Mouse (Mus musculus): Measurements from ENCODE around the gene Ksr2.
"Not testable (repeated sequence)": the region's sequence is repeated elsewhere in the genome, so short reads cannot be mapped to it uniquely, and the experiment has no call there.

The Ksr2 gene

DNA sequence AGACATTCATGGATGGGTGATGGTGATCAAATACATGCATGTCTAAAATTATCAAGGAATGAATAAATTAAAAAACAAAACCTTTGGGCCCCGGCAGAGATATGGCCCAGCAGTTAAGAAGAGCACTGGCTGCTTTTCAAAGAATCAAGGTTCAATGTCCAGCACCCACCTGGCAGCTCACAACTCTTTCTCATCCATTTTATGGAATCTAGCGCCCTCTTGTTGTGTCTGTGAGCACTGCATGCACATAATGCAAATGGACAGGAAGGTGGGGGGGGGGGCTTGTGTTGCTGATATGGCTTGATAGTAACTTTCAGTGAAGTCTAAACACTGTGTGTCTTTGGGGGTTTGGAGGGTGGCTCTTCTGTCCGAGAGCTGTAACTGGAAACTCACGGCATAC, 5.6 kb upstream of the Ksr2 start:
- DNase-seq (ENCODE audit: low read depth, low spot score), result peak; percentile 27

DNA sequence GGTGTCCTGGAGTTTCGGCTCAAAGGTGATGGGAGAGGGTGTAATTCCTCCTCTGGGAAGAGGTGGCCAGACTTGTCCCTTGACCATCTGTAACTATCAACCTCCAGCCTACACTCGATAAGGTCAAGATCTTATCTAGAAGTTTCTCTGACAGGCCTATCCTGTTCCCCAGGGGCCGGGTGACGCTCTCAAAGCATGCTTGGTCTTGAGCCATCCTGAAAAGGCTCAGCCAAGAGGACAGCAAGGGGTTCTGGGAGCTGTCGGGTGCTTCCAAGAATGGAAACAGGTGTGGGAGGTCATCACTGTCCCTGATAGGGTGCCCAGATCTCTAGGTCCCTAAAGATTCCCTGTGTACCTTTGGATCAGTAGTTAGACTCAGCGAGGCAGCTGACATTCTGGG, 4.4 kb upstream of the Ksr2 start:
- DNase-seq (ENCODE audit: low read depth, low spot score), result no peak

DNA sequence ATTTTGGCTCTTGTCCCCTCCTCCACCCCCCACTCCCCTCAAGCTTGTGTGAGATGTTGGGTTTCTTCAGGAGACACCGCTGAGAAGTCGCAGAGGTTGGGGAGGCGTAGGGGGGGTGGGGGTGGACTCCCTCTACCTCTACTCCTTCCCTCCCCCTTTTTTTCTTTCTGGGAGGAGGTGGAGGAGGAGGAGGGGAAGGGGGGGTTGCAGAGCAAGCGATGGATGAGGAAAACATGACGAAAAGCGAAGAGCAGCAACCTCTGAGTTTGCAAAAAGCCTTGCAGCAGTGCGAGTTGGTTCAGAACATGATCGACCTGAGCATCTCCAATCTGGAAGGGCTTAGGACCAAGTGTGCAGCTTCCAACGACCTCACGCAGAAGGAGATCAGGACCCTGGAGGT, 811 bp downstream of the Ksr2 start:
- DNase-seq (ENCODE audit: low read depth, low spot score), result no peak

DNA sequence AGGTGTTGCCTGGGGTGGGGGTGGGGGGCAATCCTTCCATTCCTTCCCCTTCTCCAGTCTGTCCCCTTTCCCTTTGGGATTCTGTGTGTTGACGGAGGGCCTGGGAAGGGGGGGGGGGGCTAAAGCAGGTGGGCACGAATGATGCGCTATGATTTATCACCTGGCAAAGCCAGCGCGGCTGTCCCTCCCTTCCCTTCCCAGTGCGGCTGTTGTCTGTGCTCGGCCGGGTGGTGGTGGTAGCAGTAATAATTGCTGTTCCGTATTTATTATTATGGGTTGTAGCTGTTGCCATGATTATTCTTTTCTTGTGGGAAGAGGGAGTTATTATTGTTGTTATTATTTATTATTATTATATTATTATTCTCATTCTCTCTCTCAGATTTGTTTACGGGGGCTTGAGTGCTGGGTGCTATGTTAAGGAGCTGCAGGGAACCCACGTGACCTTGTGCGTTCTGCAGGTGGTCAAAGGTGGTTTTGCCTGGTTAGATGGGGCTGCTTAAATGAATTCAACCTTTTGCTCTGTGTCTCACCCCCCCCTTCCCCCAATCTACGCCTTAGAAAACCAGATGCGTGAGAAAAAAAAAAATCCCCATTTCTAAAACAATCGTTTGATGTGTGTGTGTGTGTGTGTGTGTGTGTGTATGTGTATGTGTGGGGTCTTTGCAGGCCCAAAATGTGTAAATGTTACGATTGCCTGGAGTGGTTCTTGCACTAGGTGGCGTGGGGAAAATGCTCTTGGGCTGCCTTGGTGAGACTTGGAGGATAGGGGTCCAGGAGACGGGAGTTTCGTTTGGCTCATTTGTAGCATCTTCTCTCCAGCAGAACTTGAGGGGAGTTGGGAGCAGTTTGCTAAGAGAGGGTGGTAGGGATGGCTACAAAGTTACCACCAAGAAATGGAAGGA, 1.5 kb downstream of the Ksr2 start:
- DNase-seq (ENCODE audit: low read depth, low spot score), result no peak

DNA sequence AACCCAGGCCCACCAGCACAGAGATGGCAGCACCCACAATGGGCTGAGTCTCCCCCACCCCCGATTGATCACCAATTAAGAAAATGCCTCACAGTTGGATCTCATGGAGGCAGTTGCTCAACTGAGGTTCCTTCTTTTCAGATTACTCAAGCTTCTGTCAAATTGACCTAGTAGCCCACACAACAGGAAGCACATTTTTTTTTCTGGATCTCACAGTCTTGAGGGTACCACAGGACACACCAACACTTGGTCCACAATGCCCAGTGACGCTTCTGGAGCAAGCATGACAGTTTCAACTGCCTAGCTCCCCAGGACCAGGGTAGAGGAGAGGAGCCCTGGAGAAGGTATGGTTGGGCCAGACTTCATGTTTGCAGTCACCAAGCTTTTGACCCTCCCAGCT, 3.6 kb downstream of the Ksr2 start:
- no peak for DNase-seq (ENCODE audit: low read depth, low spot score)

DNA sequence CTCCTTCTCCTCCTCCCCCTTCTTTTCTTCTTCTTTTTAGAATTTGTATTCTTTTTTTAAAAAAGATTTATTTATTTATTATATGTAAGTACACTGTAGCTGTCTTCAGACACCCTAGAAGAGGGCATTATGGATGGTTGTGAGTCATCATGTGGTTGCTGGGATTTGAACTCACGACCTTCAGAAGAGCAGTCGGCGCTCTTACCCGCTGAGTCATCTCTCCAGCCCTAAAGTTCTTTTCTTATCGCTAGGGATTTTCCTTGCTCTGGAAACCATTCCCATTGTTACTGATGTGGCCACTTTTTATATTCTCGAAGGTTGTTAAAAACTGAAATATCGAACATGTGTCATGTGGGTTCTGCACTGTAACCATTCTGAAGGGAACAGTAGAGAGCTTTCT, 19.7 kb downstream of the Ksr2 start:
- DNase-seq (ENCODE audit: low read depth, low spot score), result not testable (repeated sequence)

DNA sequence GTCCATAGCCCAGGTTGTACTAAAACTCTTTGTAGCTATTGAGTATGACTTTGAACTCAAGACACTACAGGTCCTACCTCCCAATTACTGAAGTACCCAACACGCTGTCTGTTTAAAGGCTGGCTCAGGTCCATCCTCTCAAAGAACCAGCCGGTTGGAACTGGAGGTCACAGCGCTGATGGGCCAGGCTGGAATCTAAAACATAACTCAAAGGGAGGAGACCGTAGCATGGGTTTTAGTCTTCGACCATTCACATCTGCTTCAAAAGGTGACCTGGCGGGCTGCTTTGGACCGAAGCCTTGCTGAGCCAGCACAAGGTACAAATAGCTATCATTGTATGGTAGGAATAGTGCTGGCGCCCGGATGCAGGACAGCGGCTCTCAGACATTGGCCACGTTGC, 26.5 kb downstream of the Ksr2 start:
- no peak for DNase-seq (ENCODE audit: low read depth, low spot score)

DNA sequence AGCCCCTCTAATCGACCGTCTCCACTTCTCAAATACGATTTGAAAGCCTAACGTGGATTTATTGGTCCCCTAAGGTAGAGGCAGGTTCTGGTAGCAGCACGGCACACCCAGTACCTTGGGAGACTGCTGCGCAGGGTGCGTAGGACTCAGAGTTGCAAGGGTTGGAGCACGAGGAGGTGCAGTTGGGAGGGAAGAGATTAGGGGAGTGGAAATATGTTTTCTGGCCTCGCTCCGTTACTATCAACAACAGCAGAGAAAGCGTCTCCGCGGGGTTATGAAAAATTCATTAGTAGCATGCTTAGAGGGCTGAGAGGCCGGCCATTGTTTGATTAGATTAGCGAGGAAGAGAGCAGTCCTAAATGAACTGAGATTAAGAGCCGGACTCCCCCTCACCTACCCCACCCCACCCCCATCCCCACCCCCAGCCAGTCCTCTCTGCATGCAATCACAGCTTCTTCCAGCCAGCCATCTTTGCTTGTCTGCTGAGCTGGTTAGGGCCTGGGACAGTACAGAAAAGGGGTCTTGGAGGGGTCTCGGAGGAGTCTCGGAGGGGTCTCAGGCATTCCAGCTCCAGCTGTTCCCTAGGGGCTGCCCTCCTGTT, 27.5 kb downstream of the Ksr2 start:
- DNase-seq (ENCODE audit: low read depth, low spot score), result no peak

DNA sequence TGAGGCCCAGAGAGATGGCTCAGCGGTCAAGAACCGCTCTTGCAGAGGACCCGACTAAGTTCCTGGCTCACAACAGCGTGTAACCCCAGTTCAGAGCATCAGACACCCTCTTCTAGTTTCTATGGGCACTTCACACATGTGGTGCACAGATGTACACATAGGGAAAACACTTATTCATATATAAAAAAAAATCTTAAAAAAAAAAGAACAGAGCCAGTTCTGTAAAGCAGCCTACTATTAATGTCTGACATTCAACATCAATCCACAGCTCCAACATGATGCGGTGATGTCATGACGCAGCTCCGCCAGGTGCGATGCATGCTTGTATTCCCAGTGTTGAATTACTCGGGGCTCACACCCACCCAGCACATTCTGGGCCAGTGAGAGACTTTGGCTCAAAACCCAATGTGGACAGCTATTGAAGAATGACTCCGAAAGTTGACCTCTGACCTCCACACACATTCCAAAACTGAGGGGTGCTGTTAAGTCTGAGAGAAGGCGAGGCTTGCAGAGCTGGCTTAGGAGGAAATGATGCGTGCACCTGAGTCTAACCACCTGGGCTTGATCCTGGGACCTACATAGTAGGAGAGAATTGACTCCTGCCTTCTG, 28.5 kb downstream of the Ksr2 start:
- DNase-seq (ENCODE audit: low read depth, low spot score), result no peak

DNA sequence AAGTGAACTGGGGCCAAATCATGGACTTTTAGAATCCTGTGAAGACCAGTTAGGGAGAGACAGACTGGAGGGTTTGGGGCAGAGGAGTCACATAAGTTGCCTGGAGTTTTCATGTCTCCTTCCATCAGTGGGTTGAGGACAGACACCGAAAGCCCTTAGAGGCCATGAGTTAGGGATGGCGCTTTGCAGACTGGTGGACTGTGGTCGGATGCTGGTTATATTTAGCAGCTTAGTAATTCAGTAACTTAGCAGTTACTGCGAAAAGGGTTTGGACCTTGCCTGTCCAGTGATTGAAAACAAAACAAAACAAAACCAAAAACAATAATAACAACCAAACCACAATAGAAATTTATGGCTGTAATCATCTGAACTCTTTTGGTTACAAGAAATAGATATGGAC, 29.3 kb downstream of the Ksr2 start:
- no peak for DNase-seq (ENCODE audit: low read depth, low spot score)

DNA sequence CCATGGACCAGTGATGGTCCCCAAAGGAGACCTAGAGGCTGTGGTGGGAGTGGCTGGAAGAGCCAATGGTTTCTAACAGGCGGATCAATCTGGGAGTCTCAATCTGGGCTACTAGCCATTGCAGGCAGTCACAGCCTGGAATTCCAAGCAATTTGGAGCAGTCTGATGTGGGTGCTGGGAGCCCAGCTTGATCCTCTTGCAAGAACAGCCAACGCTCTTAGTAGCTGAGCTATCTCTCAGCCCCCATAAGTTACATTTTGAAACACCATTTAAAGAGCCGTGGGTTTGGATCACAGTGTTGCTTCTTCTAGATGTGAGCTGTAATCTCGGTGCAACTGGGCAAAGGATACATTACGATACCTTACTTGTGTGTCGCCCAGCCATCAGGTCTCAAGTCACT, 30.1 kb downstream of the Ksr2 start:
- no peak for DNase-seq (ENCODE audit: low read depth, low spot score)

DNA sequence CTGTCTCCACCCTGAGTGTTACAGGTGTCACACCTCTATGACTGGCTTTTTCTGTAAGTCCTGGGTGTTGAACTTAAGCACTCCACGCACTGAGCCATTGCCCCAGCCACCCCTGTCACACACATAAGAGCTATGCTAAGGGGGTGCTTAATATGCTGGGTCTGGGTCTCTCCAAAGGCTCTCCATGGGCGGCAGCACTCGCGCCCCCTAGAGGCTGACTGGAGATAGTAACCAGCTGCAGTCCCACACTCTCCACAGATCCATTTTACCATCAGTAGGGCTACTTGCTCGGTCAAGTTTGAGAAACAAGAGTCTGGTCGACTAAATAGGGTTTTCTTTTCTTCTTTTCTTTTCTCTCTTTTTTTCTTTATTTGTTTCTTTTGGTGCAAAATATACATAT, 33.9 kb downstream of the Ksr2 start:
- no peak for DNase-seq (ENCODE audit: low read depth, low spot score)

DNA sequence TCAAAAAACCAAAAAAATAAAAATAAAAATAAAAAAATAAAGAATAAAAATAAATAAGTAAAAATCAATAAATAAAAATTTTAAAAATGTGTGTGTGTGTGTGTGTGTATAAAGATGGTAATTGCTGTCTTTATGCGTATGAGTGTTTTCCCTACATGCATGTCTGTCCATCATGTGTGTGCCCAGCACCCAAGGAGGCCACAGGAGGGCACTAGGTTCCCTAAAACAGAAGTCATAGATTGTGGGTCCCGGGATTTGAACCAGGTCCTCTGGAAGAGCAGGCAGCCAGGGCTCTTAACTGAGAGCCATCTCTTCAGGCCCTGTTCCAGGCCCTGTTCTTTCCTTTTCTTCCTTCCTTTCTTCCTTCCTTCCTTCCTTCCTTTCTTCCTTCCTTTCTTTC, 38.2 kb downstream of the Ksr2 start:
- DNase-seq (ENCODE audit: low read depth, low spot score), result no peak

DNA sequence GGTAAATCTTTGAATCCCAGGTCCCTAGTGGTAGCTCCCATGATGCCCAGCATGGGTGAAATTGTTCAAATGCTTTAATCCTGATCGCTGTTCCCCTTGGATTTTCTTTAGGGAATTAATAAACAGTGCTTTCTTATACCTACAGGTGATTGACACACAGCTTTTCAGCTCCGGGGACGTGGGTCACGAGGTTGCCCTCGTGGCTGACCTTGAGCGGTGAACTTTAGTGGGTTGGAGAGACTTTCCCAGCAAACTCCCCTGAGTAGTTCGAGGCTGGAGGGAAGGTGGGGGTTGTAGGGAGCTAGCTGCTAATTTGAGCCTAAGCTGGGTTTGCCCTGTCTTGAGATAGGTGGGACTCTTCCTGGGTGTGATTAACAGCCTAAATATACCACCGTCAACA, 41.7 kb downstream of the Ksr2 start:
- DNase-seq (ENCODE audit: low read depth, low spot score), result no peak

DNA sequence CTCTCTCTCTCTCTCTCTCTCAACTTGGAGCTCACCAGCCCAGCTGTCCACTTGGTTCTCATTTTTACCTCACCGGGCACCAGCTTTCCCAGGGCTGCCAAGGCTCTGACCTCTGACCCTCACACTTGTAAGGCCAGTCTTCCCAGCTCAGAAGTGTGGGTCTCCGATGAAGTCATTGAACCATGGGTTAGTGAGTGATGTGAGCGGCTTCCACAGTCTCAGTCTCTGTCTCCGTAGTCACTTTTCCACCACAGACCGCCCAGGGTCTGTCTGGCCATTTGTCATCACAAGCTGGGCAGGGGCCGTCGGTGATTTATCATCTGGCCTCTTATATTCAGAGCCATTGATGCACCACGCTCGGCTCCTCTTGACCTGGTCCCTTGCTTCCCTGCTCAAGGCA, 43.3 kb downstream of the Ksr2 start:
- DNase-seq (ENCODE audit: low read depth, low spot score), result no peak

DNA sequence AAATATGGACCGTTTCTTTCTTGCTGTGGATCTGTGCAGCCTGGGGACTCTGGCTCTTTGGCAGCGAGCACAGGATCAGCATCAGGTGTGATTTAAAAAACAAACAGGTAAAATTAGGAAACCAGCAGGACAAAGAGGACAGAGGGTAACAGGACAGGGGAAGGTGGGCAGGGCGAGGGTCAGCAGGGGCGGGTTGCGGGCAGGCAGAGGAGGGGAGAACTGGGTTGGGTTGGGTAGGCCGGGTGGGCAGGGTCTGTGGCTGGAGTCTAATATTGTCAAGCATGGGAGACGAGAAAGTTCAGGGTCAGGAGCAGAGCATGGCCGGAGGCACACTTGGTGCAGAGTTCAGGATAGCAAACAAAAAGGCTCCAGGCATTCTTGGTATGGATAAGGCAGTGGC, 43.8 kb downstream of the Ksr2 start:
- DNase-seq (ENCODE audit: low read depth, low spot score), result no peak

DNA sequence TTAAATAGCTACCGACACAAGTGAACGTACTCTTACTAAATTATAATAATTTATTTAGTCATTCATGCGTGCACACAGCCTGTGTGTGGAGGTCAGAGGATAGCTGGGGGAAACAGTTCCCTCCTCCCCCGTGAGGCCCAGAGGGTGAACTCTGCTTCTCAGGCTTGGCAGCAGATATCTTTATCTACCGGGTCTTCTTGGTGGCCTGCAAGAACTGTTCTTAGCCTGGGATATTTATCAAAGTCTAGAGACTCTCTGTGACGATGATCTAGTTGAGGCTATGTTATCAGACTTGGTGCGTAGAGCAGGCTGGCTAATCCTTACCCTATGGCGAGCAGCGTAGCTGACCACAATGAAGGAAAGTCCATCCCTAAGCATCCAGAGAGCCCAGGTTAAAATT, 45.1 kb downstream of the Ksr2 start:
- no peak for DNase-seq (ENCODE audit: low read depth, low spot score)

DNA sequence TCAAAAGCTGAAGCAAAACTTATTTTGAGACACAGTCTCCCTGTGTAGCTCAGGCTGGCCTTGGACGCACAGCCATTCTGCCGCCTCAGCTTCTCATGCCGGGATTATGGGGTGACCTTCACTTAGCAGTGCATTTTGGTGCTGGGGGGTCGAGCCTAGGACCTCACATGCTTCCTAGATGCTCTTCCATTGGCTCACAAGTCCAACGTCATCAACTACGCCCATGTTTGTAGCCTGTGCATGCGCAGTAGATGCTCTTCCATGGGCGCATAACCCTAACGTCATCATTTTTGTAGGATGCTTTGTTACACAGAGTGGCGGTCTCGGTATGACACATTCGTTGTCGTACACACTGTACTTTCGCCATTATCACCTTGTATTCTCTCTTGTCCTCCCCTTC, 46.5 kb downstream of the Ksr2 start:
- no peak for DNase-seq (ENCODE audit: low read depth, low spot score)

DNA sequence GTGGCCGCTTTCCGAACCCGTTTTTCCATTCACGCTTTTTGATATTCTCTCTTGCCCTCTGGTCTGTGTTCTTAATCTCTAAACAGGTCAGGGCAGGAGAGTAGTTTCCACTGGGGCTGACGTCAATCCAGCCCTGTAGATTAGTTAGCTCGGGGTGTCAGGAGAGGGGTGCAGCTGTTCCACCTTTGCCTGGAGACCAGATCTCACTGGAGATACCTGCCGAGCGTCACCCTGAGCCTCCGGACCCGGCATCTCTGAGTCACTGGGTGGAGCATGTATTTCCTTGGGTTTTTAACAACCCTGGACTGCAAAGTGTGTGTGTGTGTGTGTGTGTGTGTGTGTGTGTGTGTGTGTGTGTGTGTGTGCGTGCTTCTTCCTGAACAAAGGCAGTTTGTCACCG, 53.3 kb downstream of the Ksr2 start:
- no peak for DNase-seq (ENCODE audit: low read depth, low spot score)

DNA sequence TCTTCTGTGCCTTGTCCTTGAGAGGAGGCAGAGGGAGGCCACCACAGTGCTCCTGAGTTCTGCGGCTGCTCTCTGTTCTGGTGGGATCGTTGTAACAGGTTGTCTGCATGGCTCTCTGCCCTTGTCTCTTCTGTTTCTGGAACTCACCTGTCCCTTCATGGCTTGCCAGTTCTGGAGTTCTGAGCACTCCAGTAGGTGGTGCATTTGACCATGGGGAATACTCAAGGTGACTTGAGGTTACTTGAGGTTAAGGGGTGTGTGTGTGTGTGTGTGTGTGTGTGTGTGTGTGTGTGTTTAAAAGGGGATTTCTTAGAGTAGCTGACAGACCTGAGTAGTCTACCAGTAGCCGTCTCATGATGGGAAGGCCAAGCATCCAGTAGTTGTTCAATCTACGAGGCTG, 55.2 kb downstream of the Ksr2 start:
- no peak for DNase-seq (ENCODE audit: low read depth, low spot score)

DNA sequence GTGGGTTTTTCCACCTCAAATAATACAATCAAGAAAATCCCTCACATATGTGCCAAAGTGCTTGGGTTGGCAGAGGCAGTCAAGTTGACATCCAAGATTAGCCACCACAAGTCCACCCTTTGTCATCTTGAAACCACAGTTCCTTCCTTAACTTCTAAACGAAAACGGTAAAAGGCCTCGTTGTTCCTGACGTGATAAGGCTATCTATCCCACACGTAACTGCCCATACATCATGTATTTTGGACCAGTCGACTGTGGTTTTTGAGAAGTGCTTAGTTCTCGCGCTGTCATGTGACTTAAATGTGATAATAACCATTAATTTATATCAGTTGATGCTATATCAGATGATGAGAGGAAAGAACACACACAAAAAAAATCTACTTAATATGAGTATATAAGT, 55.8 kb downstream of the Ksr2 start:
- no peak for DNase-seq (ENCODE audit: low read depth, low spot score)

DNA sequence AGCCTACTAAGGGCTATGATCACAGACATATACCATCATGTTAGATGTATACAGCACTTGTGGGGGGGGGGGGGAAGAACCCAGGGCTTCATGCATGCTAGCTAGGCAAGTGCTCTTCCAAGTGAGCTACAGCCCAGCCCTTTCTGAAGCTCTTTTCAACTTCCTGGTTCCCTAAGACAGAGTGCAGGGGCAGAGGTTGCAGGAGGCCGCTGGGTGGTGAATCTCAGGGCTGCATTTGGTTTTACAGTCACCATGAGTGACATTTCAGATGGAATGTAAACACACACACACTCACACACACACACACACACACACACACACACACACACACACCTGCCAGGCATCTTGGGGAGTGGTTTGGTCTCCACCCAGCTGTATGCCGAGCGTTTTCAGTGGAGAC, 67.4 kb downstream of the Ksr2 start:
- DNase-seq (ENCODE audit: low read depth, low spot score), result no peak

DNA sequence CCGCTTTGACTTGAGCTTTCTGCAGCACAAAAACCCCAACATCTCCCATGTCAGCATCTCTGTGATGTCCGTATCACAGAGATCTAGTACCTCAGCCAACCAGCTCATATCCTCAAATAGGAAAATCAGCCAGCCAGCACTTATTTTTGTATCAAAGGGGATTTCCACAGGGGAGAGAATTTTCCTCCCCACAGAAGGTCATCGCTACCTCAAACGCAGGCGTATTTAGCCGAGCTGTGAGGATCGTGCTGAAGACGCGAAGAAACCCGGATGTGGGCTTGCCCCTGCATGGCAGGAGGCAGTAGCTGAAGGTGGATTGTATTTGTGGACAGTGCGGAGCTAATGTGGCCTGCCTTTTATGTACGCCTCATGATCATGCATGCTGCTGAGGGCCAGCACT, 67.8 kb downstream of the Ksr2 start:
- DNase-seq (ENCODE audit: low read depth, low spot score), result no peak

Measured in retina, postnatal 7 days (tissue).